Mouse (Mus musculus) E14TG2a.4 (cell line): ENCODE results near the gene Macrod2.

Experiments used
- CTCF ChIP-seq: conservative IDR thresholded peaks from 2 replicates; pipeline ENCODE4 v1.5.1; 2014; ENCODE audit warnings: low read length
- NANOG ChIP-seq: IDR thresholded peaks from 2 replicates; pipeline ENCODE4 v1.6.1; 2014; ENCODE audit warnings: borderline replicate concordance, low read length, mixed read lengths
- POU5F1 ChIP-seq: IDR thresholded peaks from 2 replicates; pipeline ENCODE4 v1.6.1; 2014; ENCODE audit warnings: low read length, borderline replicate concordance

- TF ChIP-seq CTCF (no peak), NANOG (no peak), POU5F1 (no peak)
Measured at GRCm38 (mm10) chr2:141078221-141078620, 683.1 kb downstream of the Macrod2 start.
